Mouse (Mus musculus) hindbrain, embryonic 13.5 days (tissue): ENCODE results near the gene S100a2. TPM values are rescaled to one million over a fixed set of nuclear protein-coding genes. Genes with fewer than 3 reads are reported as not detected.

Experiments used
- ATAC-seq: fragments of 200-750 bp; cut with Nextera tagmentation; 2 replicates; pipeline ENCODE4 v1.8.0; 2017; ENCODE audit warnings: moderate TSS enrichment; ENCODE audit not compliant: low FRiP score
- H3K27ac ChIP-seq: fragments of 300-500 bp; sonication (generic); 2 replicates; pipeline ENCODE4 v1.5.1; 2015; ENCODE audit warnings: inconsistent platforms, mild to moderate bottlenecking, moderate library complexity
- H3K27me3 ChIP-seq: fragments of 300-500 bp; sonication (generic); 2 replicates; pipeline ENCODE4 v1.6.1; 2015; ENCODE audit warnings: mild to moderate bottlenecking, inconsistent platforms
- H3K36me3 ChIP-seq: fragments of 300-500 bp; sonication (generic); 2 replicates; pipeline ENCODE4 v1.6.1; 2015; ENCODE audit warnings: mild to moderate bottlenecking, inconsistent platforms
- H3K4me1 ChIP-seq: fragments of 300-500 bp; sonication (generic); replicated peaks from 2 replicates; pipeline ENCODE4 v1.6.1; 2015; ENCODE audit warnings: inconsistent platforms
- H3K4me2 ChIP-seq: fragments of 300-500 bp; sonication (generic); 2 replicates; pipeline ENCODE4 v1.6.1; 2015; ENCODE audit warnings: inconsistent platforms, mild to moderate bottlenecking, moderate library complexity
- H3K4me3 ChIP-seq: fragments of 300-500 bp; sonication (generic); 2 replicates; pipeline ENCODE4 v1.5.1; 2015; ENCODE audit warnings: mild to moderate bottlenecking, inconsistent platforms
- H3K9ac ChIP-seq: fragments of 300-500 bp; sonication (generic); 2 replicates; pipeline ENCODE4 v1.6.1; 2015; ENCODE audit warnings: mild to moderate bottlenecking, inconsistent platforms
- H3K9me3 ChIP-seq: fragments of 300-500 bp; sonication (generic); 2 replicates; pipeline ENCODE4 v1.6.1; 2016; ENCODE audit warnings: inconsistent platforms
- WGBS: fragments of 180-500 bp; shearing (Covaris S2); methylation state at CpG from one replicate; pipeline ENCODE4 v1.1.7; 2015; 5-methylcytosine and 5-hydroxymethylcytosine counted together
- polyA plus RNA-seq: library from polyadenylated mRNA; unstranded; fragments of >200 nt; fragmentation: Nextera tagmentation; extraction: Ambion mirVana; gene quantifications from 2 replicates; pipeline ENCODE4 v1.2.1, GENCODE M21; 2015

S100a2 gene
- polyA plus RNA-seq, 1 experiment from 2014 or later, result not detected

GRCm38 (mm10) chr3:90626266-90627021, 36.4 kb downstream of the S100a2 start:
- 79% methylated on average over 9 of the region's 9 CpGs for WGBS
- Histone ChIP-seq H3K27me3 (no peaks in the 10 kb centered on the region), H3K9ac (no peak overlapping the region), H3K4me1 (peaks cover 22% of the 10 kb centered on the region), H3K4me2 (no peak overlapping the region), H3K4me3 (no peak overlapping the region), H3K36me3 (no peaks in the 10 kb centered on the region), H3K27ac (no peak overlapping the region), H3K9me3 (no peaks in the 10 kb centered on the region)
- no peak for ATAC-seq

- ATAC-seq, result no peak
- H3K27me3 ChIP-seq, result no peaks in the 10 kb centered on the region
- 96% methylated on average over 5 of the region's 5 CpGs for WGBS
- H3K9ac ChIP-seq, result no peak overlapping the region
- H3K27ac ChIP-seq, result no peak overlapping the region
- no peak overlapping the region for H3K4me3 ChIP-seq
- H3K36me3 ChIP-seq, result no peaks in the 10 kb centered on the region
- peaks cover 22% of the 10 kb centered on the region for H3K4me1 ChIP-seq
- H3K9me3 ChIP-seq, result no peaks in the 10 kb centered on the region
- H3K4me2 ChIP-seq, result no peak overlapping the region
Measured at GRCm38 (mm10) chr3:90627366-90627765, 37.3 kb downstream of the S100a2 start.

- Histone ChIP-seq H3K4me2 (no peak overlapping the region), H3K27me3 (no peaks in the 10 kb centered on the region), H3K36me3 (no peaks in the 10 kb centered on the region), H3K4me1 (peaks cover 20% of the 10 kb centered on the region), H3K4me3 (no peak overlapping the region), H3K9me3 (no peaks in the 10 kb centered on the region), H3K9ac (no peak overlapping the region), H3K27ac (no peak overlapping the region)
- ATAC-seq, result no peak
- WGBS, result 60% methylated on average over 4 of the region's 4 CpGs
Measured at GRCm38 (mm10) chr3:90627807-90628206, 37.8 kb downstream of the S100a2 start.

GRCm38 (mm10) chr3:90629298-90629697, 39.3 kb downstream of the S100a2 start:
- Histone ChIP-seq H3K4me3 (no peak overlapping the region), H3K27ac (no peak overlapping the region), H3K27me3 (no peaks in the 10 kb centered on the region), H3K9ac (no peak overlapping the region), H3K4me2 (no peak overlapping the region), H3K9me3 (no peaks in the 10 kb centered on the region), H3K36me3 (no peaks in the 10 kb centered on the region), H3K4me1 (peaks cover 5% of the 10 kb centered on the region; the same call in 1 of the 2 replicates)
- 67% methylated on average over 2 of the region's 2 CpGs for WGBS
- no peak for ATAC-seq

GRCm38 (mm10) chr3:90631984-90632383, 41.9 kb downstream of the S100a2 start:
- ATAC-seq, result no peak

GRCm38 (mm10) chr3:90638511-90639275, 48.6 kb downstream of the S100a2 start:
- no peak overlapping the region for H3K4me2 ChIP-seq
- H3K4me3 ChIP-seq, result no peak overlapping the region
- 79% methylated on average over 1 of the region's 1 CpGs for WGBS
- H3K4me1 ChIP-seq, result no peaks in the 10 kb centered on the region
- no peaks in the 10 kb centered on the region for H3K27me3 ChIP-seq
- H3K9me3 ChIP-seq, result no peaks in the 10 kb centered on the region
- H3K36me3 ChIP-seq, result no peaks in the 10 kb centered on the region
- ATAC-seq, result no peak
- no peak overlapping the region for H3K27ac ChIP-seq
- H3K9ac ChIP-seq, result no peak overlapping the region

More at GRCm38 (mm10) chr3:90631984-90632383, 41.9 kb downstream of the S100a2 start:
- no peak overlapping the region for H3K4me2 ChIP-seq
- no peak overlapping the region for H3K9ac ChIP-seq
- no peaks in the 10 kb centered on the region for H3K9me3 ChIP-seq
- no peaks in the 10 kb centered on the region for H3K4me1 ChIP-seq
- no peak overlapping the region for H3K27ac ChIP-seq
- no peak overlapping the region for H3K4me3 ChIP-seq
- no peaks in the 10 kb centered on the region for H3K27me3 ChIP-seq
- WGBS, result 81% methylated on average over 2 of the region's 2 CpGs
- no peaks in the 10 kb centered on the region for H3K36me3 ChIP-seq

GRCm38 (mm10) chr3:90639511-90640154, 49.6 kb downstream of the S100a2 start:
- Histone ChIP-seq H3K4me1 (no peaks in the 10 kb centered on the region), H3K9me3 (no peaks in the 10 kb centered on the region), H3K4me3 (no peak overlapping the region), H3K27ac (no peak overlapping the region), H3K4me2 (no peak overlapping the region), H3K9ac (no peak overlapping the region), H3K27me3 (no peaks in the 10 kb centered on the region), H3K36me3 (no peaks in the 10 kb centered on the region)
- no peak for ATAC-seq
- 54% methylated on average over 7 of the region's 7 CpGs for WGBS

GRCm38 (mm10) chr3:90640981-90641380, 50.9 kb downstream of the S100a2 start:
- no peak for ATAC-seq
- no peak overlapping the region for H3K9ac ChIP-seq
- no peak overlapping the region for H3K27ac ChIP-seq
- H3K9me3 ChIP-seq, result no peaks in the 10 kb centered on the region
- WGBS, result 86% methylated on average over 7 of the region's 7 CpGs
- no peak overlapping the region for H3K4me2 ChIP-seq
- no peaks in the 10 kb centered on the region for H3K4me1 ChIP-seq
- no peak overlapping the region for H3K4me3 ChIP-seq
- H3K36me3 ChIP-seq, result no peaks in the 10 kb centered on the region
- H3K27me3 ChIP-seq, result no peaks in the 10 kb centered on the region

Other genes starting within 250 kb of the S100a2 start
- gene Slc27a3, start 200.3 kb upstream of the S100a2 start, polyA plus RNA-seq, result 24.9 and 26.5 TPM in 2 replicates
- 29.9 and 30.1 TPM in 2 replicates for gene Ints3, start 156.6 kb upstream of the S100a2 start, polyA plus RNA-seq
- gene Npr1, start 124.4 kb upstream of the S100a2 start, polyA plus RNA-seq, result 3.5 and 3.7 TPM in 2 replicates
- 303 and 314 TPM in 2 replicates for gene Ilf2, start 114.1 kb upstream of the S100a2 start, polyA plus RNA-seq
- gene Snapin, start 99.2 kb upstream of the S100a2 start, polyA plus RNA-seq, result 90.1 and 95.6 TPM in 2 replicates
- gene Chtop, start 80.7 kb upstream of the S100a2 start, polyA plus RNA-seq, result 195 and 197 TPM in 2 replicates
- gene S100a1, start 75.9 kb upstream of the S100a2 start, polyA plus RNA-seq, result 8.4 and 9.5 TPM in 2 replicates
- 10.6 and 12.2 TPM in 2 replicates for gene S100a13, start 75.8 kb upstream of the S100a2 start, polyA plus RNA-seq
- gene S100a14, start 63.4 kb upstream of the S100a2 start, polyA plus RNA-seq, result not detected in 2 replicates
- gene S100a16, start 53.0 kb upstream of the S100a2 start, polyA plus RNA-seq, result 33.6 and 37.9 TPM in 2 replicates
- gene S100a3, start 29.7 kb upstream of the S100a2 start, polyA plus RNA-seq, result 1.3 and 1.8 TPM in 2 replicates
- not detected in 2 replicates for gene Gm42674, start 11.7 kb downstream of the S100a2 start, polyA plus RNA-seq
- 0.75 and 1.5 TPM in 2 replicates for gene S100a4, start 13.5 kb downstream of the S100a2 start, polyA plus RNA-seq
- not detected in 2 replicates for gene S100a5, start 18.3 kb downstream of the S100a2 start, polyA plus RNA-seq
- gene S100a6, start 22.6 kb downstream of the S100a2 start, polyA plus RNA-seq, result 38.4 and 42.3 TPM in 2 replicates
- gene S100a7a, start 63.8 kb downstream of the S100a2 start, polyA plus RNA-seq, result not detected in 2 replicates
- gene S100a8, start 78.7 kb downstream of the S100a2 start, polyA plus RNA-seq, result 8.9 and 11.2 TPM in 2 replicates
- gene S100a9, start 105.5 kb downstream of the S100a2 start, polyA plus RNA-seq, result 5.9 and 7.7 TPM in 2 replicates
- not detected in 2 replicates for gene Pglyrp4, start 136.7 kb downstream of the S100a2 start, polyA plus RNA-seq
- gene Gm5849, start 187.6 kb downstream of the S100a2 start, polyA plus RNA-seq, result not detected in 2 replicates